Mouse (Mus musculus) liver, embryonic 11.5 days (tissue): ENCODE results near the gene Gm29427. TPM values are rescaled to one million over a fixed set of nuclear protein-coding genes. Genes with fewer than 3 reads are reported as not detected.

ENCODE experiments used
- ATAC-seq: fragments of 200-750 bp; cut with Nextera tagmentation; replicated peaks from 2 replicates; pipeline ENCODE4 v1.8.0; 2017; ENCODE audit warnings: moderate number of reproducible peaks, mild to moderate bottlenecking, moderate TSS enrichment, moderate library complexity; ENCODE audit not compliant: low FRiP score
- DNase-seq: peaks from one replicate; pipeline ENCODE4 v3.0.0-alpha.2; 2017; ENCODE audit warnings: low spot score
- H3K27ac ChIP-seq: fragments of 300-500 bp; sonication (generic); 2 replicates; pipeline ENCODE4 v1.5.1; 2014; ENCODE audit warnings: mild to moderate bottlenecking, low read depth, low read length, control low read depth
- H3K27me3 ChIP-seq: fragments of 300-500 bp; sonication (generic); replicated peaks from 2 replicates; pipeline ENCODE4 v1.6.1; 2014; ENCODE audit warnings: low read length, mixed read lengths; ENCODE audit not compliant: control insufficient read depth, insufficient read depth
- H3K36me3 ChIP-seq: fragments of 300-500 bp; sonication (generic); 2 replicates; pipeline ENCODE4 v1.6.1; 2014; ENCODE audit warnings: mild to moderate bottlenecking, low read length, moderate library complexity, mixed read lengths; ENCODE audit not compliant: control insufficient read depth, insufficient read depth
- H3K4me1 ChIP-seq: fragments of 300-500 bp; sonication (generic); replicated peaks from 2 replicates; pipeline ENCODE4 v1.6.1; 2014; ENCODE audit warnings: low read length, mixed read lengths; ENCODE audit not compliant: control insufficient read depth, insufficient read depth
- H3K4me2 ChIP-seq: fragments of 300-500 bp; sonication (generic); 2 replicates; pipeline ENCODE4 v1.6.1; 2014; ENCODE audit warnings: mild to moderate bottlenecking, control low read depth, moderate library complexity
- H3K4me3 ChIP-seq: fragments of 300-500 bp; sonication (generic); 2 replicates; pipeline ENCODE4 v1.5.1; 2014; ENCODE audit warnings: low read depth, low read length, control low read depth
- H3K9ac ChIP-seq: fragments of 300-500 bp; sonication (generic); 2 replicates; pipeline ENCODE4 v1.6.1; 2014; ENCODE audit warnings: low read depth, low read length, control low read depth
- H3K9me3 ChIP-seq: fragments of 300-500 bp; sonication (generic); 2 replicates; pipeline ENCODE4 v1.6.1; 2016; ENCODE audit warnings: low read length, inconsistent platforms, mixed read lengths; ENCODE audit not compliant: control insufficient read depth
- WGBS: fragments of 180-500 bp; shearing (Covaris S2); extraction: QIAGEN DNeasy Blood & Tissue Kit; methylation state at CpG from one replicate; pipeline ENCODE4 v1.1.7; 2014; 5-methylcytosine and 5-hydroxymethylcytosine counted together
- polyA plus RNA-seq: library from polyadenylated mRNA; unstranded; fragments of >200 nt; fragmentation: Nextera tagmentation; extraction: Ambion mirVana; gene quantifications from 2 replicates; pipeline ENCODE4 v1.2.1, GENCODE M21; 2014

Gene Gm29427
- polyA plus RNA-seq, 1 experiment from 2014 or later = not detected

- Histone ChIP-seq H3K9ac (no peak overlapping the region), H3K36me3 (no peaks in the 10 kb centered on the region), H3K27me3 (no peaks in the 10 kb centered on the region), H3K4me1 (peaks cover 66% of the 10 kb centered on the region), H3K4me3 (no peak overlapping the region), H3K27ac (peak overlapping the region; percentile 46; the same call in 1 of the 2 replicates), H3K4me2 (peak overlapping the region; percentile 25), H3K9me3 (no peaks in the 10 kb centered on the region)
- 47% methylated on average over 11 of the region's 11 CpGs for WGBS
- DNase-seq (no peak), ATAC-seq (no peak)
These were observed 21.8 kb upstream of the Gm29427 start for GRCm38 (mm10) chr1:130737411-130737881.

GRCm38 (mm10) chr1:130734852-130735251 lies 19.3 kb upstream of the Gm29427 start:
- no peak overlapping the region for H3K27ac ChIP-seq
- H3K9me3 ChIP-seq = no peaks in the 10 kb centered on the region
- ATAC-seq = no peak
- H3K27me3 ChIP-seq = no peaks in the 10 kb centered on the region
- peaks cover 61% of the 10 kb centered on the region for H3K4me1 ChIP-seq
- 79% methylated on average over 8 of the region's 8 CpGs for WGBS
- no peaks in the 10 kb centered on the region for H3K36me3 ChIP-seq
- H3K4me2 ChIP-seq = no peak overlapping the region
- H3K9ac ChIP-seq = no peak overlapping the region
- no peak overlapping the region for H3K4me3 ChIP-seq
- no peak for DNase-seq

- no peak overlapping the region for H3K27ac ChIP-seq
- no peaks in the 10 kb centered on the region for H3K36me3 ChIP-seq
- 74% methylated on average over 5 of the region's 5 CpGs for WGBS
- 0 out of 2 replicates have a peak overlapping the region, but pooled peaks have one; percentile 74 for H3K4me2 ChIP-seq
- peaks cover 58% of the 10 kb centered on the region for H3K4me1 ChIP-seq
- H3K9ac ChIP-seq = no peak overlapping the region
- H3K9me3 ChIP-seq = no peaks in the 10 kb centered on the region
- ATAC-seq (no peak), DNase-seq (no peak)
- H3K4me3 ChIP-seq = no peak overlapping the region
- no peaks in the 10 kb centered on the region for H3K27me3 ChIP-seq
These were observed 18.9 kb upstream of the Gm29427 start for GRCm38 (mm10) chr1:130734452-130734851.

GRCm38 (mm10) chr1:130733671-130734070 lies 18.1 kb upstream of the Gm29427 start:
- ATAC-seq (no peak), DNase-seq (no peak)
- Histone ChIP-seq H3K4me1 (peaks cover 51% of the 10 kb centered on the region), H3K27me3 (no peaks in the 10 kb centered on the region), H3K4me2 (peak overlapping the region; percentile 74), H3K9ac (no peak overlapping the region), H3K27ac (peak overlapping the region; percentile 61; the same call in 1 of the 2 replicates), H3K4me3 (peak overlapping the region; percentile 49), H3K9me3 (no peaks in the 10 kb centered on the region), H3K36me3 (no peaks in the 10 kb centered on the region)
- WGBS = 82% methylated on average over 4 of the region's 4 CpGs

GRCm38 (mm10) chr1:130732706-130733658 lies 17.4 kb upstream of the Gm29427 start:
- Histone ChIP-seq H3K9ac (peak overlapping the region; percentile 43), H3K4me1 (peaks cover 45% of the 10 kb centered on the region), H3K4me2 (peak overlapping the region; percentile 74), H3K27me3 (no peaks in the 10 kb centered on the region), H3K36me3 (no peaks in the 10 kb centered on the region), H3K4me3 (peak overlapping the region; percentile 49), H3K9me3 (no peaks in the 10 kb centered on the region), H3K27ac (peak overlapping the region; percentile 61)
- ATAC-seq (peak; percentile 48), DNase-seq (no peak)
- WGBS = 66% methylated on average over 13 of the region's 13 CpGs

- Histone ChIP-seq H3K36me3 (no peaks in the 10 kb centered on the region), H3K4me3 (peak within 1 kb of the TSS; percentile 49), H3K27me3 (no peaks in the 10 kb centered on the region), H3K9ac (peak within 1 kb of the TSS; percentile 53), H3K4me2 (peak within 1 kb of the TSS; percentile 74), H3K4me1 (peaks cover 37% of the 10 kb centered on the region), H3K27ac (peak within 1 kb of the TSS; percentile 58), H3K9me3 (no peaks in the 10 kb centered on the region)
- ATAC-seq (peak; percentile 94), DNase-seq (peak; percentile 53)
- 11% methylated on average over 10 of the region's 10 CpGs for WGBS
These were observed 16.2 kb upstream of the Gm29427 start, which contains the start of gene AA986860 for GRCm38 (mm10) chr1:130731741-130732337. AA986860 (plus strand) TSS chr1:130731976.

- Histone ChIP-seq H3K36me3 (no peaks in the 10 kb centered on the region), H3K27ac (no peak within 1 kb of the TSS), H3K9me3 (no peaks in the 10 kb centered on the region), H3K9ac (no peak within 1 kb of the TSS), H3K4me2 (no peak within 1 kb of the TSS), H3K27me3 (no peaks in the 10 kb centered on the region), H3K4me1 (peaks cover 25% of the 10 kb centered on the region), H3K4me3 (no peak within 1 kb of the TSS)
- WGBS = 77% methylated on average over 2 of the region's 2 CpGs
- ATAC-seq = no peak
- no peak for DNase-seq
These were observed 13.6 kb upstream of the Gm29427 start, which contains the start of gene Pfkfb2 for GRCm38 (mm10) chr1:130729153-130729552. Pfkfb2 (minus strand) TSS chr1:130729253.

GRCm38 (mm10) chr1:130728708-130729107 lies 13.1 kb upstream of the Gm29427 start:
- H3K27ac ChIP-seq = no peak overlapping the region
- H3K4me2 ChIP-seq = no peak overlapping the region
- H3K4me3 ChIP-seq = no peak overlapping the region
- no peaks in the 10 kb centered on the region for H3K36me3 ChIP-seq
- DNase-seq = no peak
- WGBS = 86% methylated on average over 3 of the region's 3 CpGs
- ATAC-seq = no peak
- no peaks in the 10 kb centered on the region for H3K9me3 ChIP-seq
- H3K27me3 ChIP-seq = no peaks in the 10 kb centered on the region
- H3K4me1 ChIP-seq = peaks cover 20% of the 10 kb centered on the region
- H3K9ac ChIP-seq = no peak overlapping the region
